Mouse (Mus musculus) frontal cortex, postnatal 36 days (tissue): ENCODE data around the gene Ppih.
A peak's percentile ranks its signal among the peaks of the same experiment; 100 is the strongest.

Experiments used
- DNase-seq, 2 experiments: peaks; one replicate each; pipeline ENCODE4 v3.0.0; 2022; ENCODE audit warnings: low spot score in 2 of 2

The Ppih gene

DNA sequence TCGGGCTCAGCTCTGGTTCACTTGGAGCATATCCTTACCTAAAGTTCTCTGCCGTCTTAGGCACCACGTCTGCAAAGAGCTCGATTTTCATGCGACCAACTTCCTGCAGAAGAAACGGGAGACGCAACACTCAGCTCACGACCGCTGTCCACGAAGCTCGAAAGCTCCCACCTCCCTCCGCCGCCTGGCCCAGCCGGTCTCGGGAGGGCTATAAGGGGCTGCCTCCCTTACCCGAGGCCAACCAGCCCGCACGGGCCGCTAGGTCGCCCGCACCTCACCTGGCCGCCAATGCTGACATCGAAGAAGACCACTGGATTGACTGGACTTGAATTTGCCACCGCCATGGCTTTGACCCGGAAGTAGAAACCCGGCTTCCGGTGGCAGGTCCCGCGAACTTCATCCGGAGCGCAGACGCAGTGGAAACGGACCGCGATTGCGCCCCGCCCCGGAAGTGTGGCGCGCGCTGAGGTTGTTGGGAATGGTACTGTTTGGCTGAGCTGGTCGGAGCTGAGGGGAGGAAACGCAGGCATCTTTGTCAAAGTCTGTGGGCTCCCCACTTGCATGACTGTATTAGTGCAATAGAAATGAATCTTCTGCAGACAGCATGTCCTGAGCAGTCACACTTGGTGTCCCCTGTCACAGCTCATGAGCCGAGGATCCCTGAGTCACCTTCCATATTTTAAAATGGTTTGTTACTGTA is at the start of gene Ppih:
Gene Ppih (minus strand): TSS at position 416 of the 700 bp plus-strand sequence.
- peak; percentile 96 for DNase-seq

DNA sequence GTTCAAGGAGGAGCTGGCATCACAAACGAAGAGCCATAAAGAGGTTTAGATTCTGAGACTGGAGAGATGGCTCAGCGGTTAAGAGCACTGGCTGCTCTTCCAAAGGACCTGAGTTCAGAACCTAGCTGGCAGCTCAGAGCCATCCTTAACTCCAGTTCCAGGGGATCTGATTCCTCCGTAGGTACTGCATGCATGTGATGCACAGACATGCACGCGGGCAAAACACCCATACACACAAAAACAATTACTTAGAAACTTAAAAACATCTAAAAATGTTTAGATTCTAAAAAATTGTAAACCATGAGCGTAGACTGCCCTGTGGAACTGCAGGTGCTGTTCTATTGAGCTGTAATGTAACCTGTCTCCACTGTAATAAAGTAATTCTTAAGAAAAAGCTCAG is 49.1 kb upstream of the Ppih start:
- DNase-seq: no peak

DNA sequence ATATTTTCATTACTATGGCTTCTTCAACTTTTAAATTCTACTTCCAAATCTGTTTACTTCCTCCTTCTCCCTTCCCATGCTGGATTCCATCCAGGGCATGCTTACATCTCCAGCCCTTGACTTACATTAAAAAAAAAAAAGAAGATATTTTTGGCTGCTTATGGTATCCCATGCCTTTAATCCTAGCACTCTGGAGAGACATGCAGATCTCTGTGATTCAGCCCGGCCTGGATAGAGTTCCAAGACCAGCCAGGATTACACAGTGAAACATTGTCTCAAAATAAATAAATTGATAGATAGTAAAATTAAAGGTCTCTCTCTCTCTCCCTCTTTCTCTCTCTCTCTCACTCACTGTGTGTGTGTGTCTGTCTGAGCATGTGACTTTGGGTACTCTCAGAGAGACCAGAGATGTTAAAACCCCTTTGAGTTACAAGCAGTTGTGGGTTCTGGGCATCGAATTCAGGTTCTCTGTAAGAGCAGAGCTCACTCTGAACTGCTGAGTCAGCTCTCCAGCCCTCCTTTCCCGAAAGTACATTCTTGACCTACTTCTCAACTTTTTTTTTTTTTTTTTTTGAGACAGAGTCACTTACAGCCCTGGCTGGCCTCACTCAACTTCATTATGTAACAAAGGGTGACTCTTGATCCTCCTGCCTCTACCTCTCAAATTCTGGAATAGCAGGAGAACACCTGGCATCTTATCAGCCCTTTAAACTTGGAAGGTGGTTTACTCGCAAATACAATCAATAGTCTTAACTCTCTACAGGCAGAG is 46.6 kb upstream of the Ppih start:
- no peak for DNase-seq

DNA sequence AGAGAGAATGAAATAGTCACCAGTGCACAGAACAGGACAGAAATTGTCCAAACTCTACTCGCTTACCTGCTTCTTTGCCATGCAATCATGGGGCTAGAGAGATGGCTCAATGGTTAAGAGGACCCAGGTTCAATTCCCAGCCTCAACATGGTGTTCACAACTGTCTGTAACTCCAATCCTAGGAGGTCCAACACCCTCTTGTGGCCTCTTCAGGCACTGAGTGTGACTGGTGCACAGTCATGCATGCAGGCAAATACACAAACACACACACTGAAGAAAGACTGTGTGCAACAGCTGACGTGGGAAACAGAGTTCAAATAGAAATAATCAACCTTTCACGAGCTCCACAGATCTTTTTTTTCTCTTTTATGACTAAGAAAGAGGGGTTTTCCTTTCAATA is 41.9 kb upstream of the Ppih start:
- DNase-seq: no peak

DNA sequence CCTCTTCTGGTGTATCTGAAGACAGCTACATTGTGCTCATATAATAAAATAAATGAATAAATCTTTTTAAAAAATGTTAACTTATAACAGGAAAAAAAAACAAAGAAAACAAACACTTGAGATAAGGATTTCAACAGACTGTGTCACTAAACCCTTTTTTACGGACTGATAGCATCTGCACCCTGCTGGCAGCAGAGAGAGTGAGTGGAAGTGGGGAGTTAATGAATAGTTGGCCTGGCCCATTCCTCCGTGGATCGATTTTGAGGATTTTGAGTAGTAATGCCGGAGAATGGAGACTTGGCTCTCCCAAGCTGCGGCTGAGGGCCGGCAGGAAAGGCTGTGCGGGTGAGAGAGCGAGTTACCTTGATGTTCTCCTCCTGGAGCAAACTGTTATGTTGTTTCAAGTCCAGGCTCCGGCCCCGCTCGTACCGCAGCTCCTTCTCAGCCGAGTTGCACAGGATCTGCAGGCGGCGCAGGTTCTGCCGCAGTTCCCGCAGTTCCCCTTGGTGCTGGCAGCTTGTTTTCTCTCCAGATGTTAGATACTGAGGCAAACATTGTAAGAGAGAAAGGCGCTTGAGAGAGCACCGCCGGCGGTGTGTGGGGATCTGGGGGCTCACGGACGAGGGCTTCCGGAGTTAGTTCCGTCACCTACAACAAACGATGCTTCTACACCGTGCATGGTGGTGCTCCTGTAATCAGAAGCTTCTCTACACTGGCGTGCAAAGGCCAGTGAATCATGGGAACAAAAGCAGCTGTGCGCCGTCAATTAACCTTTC is 39.0 kb upstream of the Ppih start:
- peak in 1 of 2 experiments; percentile 11 for DNase-seq

DNA sequence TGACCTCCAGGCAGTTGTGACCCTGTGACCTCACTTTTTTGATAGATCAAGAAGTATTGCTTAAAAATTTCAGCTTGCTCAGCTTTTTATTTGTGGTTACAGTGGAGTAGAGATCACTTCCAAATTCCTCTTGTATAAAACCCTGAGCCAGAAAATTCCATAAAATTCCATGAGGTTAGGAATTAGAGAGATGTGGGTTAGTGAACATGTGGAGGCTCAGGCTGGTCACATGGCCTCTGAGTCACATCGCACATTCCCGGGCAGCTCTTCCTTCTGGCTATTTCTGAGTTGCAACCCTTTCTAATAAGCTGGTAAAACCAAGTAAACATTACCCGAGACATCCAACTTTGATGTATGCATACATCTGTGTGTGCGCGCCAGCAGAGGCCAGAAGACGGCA is 25.2 kb upstream of the Ppih start:
- no peak for DNase-seq

DNA sequence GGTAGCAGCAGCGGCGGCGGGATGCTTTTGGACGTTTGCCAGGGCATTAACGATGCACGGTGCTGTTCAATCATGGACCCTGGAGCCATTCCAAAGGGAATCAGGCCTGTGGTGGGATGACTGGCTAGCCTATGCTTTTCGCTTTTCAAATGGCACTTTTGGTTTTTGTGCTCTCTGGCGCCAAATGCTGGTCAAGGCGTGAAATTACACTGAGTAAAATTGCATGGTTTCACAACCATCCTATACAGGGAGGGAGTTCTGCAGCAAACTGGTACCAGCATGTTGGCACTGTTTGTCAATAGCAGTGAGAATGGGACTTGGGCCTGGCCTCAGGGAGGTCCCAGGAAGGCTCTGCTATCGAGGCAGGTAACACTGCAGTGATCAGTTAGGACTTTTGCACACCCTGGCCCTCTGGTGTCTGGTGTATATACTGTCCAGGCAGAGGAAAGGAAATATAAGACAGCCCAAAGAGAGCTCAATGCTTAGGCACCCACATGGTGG is 18.6 kb upstream of the Ppih start:
- peak; percentile 30 to 32 for DNase-seq

DNA sequence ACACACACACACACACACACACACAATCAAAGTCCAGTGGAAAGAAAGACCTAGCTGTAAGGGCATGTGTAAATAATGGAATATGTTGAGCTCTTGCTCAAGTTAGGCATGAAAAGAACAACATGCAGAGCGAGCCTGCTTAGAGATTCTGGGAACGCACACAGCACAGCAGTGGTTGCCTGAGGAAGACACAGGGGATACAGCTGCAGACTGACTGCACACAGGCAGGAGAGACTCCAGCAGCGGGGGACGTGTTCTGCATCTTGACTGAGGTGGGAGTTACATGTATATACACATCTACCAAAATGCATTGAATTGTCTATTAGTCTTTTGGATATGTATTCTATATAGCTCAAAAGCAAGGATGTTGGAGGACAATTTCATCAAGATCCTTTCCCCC is 18.1 kb upstream of the Ppih start:
- peak; percentile 2 to 14 for DNase-seq

DNA sequence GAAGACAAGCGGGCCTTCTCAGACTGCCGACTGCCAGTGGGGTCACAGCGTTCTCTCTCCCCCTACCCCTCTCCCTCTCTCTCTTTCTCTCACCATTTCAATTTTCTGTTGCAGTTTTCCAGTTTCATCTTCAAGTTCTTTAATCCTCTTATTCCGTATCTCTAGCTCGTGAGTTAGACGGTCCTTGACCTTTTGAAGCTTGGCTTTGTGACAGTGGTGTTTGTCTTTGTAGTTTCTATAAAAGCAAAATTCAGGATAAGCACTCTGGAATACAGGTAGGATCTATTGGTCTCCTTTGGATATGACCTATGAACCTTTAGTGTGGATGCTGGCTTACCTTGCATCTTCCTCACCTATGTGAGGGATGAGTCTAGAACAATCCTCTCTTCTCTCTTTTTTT is 13.1 kb upstream of the Ppih start:
- no peak for DNase-seq

DNA sequence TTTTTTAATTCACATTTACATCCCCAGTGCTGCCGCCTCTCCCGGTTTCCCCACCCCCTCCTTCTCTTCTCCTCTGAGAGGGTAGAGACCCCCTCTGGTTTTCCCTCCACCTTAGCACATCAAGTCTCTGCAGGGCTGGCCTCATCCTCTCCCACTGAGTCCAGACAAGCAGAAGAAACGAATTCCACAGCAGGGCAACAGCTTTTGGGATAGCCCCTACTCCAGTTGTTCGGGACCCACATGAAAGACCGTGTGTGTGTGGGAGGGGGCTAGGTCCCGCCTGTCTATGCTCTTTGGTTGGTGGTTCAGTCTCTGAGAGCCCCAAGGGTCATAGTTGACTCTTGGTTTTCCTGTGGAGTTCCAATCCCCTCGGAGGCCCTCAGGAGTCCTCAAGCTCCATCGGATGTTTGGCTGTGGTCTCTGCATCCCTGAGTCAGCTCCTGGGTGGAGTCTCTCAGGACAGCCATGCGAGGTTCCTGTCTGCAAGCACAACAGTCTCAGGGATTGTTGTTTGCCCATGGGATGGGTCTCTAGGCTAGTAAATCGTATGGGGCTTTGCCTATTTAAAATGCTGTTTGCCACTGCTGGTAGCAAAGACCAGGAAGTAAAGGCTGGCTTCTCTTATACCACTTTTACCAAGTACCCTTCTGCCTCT is 677 bp upstream of the Ppih start:
- peak in 1 of 2 experiments; percentile 4 for DNase-seq

DNA sequence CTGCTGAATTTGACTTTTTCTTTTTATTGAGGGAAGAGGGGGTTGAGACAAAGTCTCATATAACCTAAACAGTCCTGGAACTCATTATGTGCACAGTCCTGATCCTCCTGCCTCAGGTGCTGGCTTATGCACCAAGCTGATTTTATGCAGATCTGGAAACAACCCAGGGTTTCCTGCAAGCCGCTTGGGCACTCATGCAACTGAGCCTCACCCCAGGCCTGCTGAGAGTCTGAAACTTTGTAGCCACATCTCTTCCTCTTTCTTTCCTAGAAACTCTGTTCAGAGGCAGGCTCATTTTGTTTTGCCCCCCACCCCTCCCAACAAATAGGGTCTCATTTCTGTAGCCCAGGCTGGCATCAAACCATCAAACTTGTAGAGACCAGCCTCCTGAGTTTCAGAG is 6.6 kb downstream of the Ppih start:
- DNase-seq: no peak

DNA sequence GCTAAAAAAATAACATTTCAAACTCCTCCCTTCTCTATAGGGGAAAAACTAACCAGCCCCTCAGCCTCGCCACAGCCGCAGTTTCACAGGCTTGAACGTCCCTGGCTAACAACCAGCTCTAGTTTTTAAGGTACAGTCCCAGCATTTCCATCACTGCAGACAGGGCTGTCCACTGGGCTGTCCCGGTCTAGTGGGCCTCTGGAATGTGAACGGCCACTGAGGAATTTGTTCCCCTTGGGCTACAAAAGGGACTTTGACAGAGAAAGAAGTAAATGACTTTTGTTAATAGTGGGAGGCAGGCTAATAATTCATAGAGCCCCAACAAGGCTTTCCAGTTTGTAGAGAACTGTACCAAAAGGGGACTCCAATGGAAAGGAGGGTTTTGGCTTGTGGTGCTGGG is 14.9 kb downstream of the Ppih start:
- no peak for DNase-seq

DNA sequence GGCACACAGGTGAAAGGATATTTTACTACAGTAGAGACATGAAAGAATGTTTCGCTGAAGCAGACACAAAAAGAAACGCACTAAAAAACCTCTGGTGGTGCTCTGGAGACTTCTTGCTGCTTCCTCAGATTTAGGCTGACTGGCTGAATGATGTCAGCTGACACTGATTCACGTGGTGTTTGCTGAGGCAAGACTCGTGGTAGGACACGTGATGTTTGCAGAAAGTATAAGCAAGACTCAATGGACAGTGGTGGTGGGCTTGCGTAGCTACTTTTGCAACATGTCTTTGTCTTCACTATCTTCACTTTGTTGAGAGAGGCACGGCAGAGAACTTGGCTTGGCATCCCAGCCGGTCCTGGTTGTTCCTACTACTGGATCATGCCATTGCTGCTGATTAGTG is 17.1 kb downstream of the Ppih start:
- DNase-seq: no peak

DNA sequence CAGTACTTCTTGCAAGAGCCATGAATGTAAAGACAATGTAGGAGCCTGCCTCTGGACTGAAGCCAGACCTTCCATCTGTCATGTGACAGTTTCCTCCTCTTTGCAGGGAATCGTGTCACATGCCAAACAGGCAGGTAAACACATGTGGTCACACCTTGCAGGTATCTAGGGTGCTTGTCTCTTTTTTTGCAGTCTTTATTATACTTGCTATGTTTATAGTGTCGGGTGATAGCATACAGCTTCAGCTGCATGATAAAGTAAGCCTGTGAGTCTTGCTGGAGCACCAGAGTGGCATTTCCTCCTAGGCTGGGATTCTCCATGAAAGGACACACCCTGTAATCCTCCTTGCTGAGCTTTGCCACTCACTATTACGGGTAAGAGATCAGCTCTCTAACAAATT is 18.6 kb downstream of the Ppih start:
- no peak for DNase-seq

DNA sequence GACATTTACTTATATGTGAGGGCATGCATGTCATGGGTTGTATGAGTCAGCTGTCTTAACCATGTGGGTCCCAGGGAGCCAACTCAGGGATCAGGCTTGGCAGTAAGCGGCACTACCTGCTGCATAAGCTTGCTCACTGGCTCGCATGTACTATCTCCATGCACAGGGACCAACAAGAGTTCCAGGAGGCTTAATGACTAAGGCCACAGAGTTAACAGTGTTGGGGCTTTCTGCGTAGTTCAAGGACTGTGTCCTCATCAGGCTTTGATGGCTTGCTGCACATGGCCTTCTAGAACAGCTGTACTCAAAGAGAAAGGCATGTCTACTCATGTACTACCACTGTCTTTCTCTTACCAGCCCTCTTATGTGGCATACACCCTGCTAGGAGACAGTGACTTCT is 19.6 kb downstream of the Ppih start:
- no peak for DNase-seq

DNA sequence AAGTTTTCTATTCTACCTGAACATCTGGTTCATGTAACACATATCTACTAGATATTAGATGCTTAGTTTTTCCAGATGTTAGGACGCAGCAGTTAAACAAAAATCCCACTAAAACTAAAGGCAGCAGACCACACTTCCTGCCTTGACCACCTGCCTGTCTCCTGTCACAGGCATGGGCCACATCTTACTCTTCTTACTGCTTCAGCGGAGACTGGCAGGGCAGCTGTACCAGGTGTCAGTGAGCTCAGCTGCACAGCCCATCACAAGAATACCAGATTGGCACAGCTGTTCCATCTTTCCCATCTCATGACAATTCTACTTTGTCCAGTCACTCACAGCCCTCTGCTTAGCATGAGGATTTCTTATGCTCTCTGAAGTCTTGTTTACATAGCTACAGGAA is 23.0 kb downstream of the Ppih start:
- DNase-seq: no peak

DNA sequence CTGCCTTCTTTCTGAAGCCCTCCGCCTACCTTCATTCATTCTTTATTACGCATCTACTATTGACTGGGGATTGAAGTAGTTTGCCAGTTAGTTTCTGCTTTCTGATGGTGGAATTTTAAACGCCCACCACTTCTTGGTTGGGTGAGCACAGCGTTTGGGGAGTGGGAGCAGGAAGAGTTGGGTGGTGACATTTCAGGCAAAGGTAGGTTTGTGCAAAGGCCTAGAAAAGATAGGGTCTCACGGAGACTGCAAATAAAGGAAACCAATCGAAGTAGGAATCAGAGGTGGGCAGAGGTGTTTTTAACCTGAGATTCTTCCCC is 25.3 kb downstream of the Ppih start:
- DNase-seq: peak in 1 of 2 experiments; percentile 4

DNA sequence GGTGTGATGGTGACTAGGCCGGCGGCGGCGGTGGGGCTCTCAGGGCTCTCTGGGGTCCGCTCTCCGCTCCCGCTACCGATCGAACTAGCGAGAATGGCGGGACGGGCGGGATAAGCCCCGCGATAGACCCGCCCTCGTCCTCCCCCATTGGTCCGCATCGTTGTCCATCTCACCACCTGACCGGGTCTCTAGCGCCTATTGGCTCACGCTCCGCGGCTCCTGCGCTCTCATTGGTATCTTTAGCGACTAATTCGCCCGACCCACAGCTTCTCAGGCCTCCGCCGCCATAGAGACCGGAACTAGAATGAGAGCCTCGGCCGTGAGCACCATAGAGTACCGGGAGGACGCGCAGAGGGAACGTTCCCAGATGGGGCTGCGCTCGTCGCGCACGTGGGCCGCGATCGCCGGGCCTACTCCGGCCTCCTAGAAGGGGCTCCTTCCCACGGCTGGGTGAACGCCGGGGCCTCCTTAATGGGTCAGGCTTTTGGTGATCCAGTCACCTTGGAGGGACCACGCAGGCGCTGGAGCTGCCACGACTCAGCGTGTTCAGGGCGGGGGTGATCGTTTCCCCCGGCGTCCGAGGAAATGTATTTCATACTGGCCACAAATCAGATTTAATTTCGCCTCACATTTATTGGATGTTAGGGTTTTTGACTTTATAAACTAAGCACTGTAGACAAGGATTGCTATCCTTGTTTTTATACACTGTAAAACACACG is 25.8 kb downstream of the Ppih start, which contains the start of gene Ybx1:
Gene Ybx1 (minus strand): TSS at position 190 of the 719 bp plus-strand sequence.
- DNase-seq: peak; percentile 100

DNA sequence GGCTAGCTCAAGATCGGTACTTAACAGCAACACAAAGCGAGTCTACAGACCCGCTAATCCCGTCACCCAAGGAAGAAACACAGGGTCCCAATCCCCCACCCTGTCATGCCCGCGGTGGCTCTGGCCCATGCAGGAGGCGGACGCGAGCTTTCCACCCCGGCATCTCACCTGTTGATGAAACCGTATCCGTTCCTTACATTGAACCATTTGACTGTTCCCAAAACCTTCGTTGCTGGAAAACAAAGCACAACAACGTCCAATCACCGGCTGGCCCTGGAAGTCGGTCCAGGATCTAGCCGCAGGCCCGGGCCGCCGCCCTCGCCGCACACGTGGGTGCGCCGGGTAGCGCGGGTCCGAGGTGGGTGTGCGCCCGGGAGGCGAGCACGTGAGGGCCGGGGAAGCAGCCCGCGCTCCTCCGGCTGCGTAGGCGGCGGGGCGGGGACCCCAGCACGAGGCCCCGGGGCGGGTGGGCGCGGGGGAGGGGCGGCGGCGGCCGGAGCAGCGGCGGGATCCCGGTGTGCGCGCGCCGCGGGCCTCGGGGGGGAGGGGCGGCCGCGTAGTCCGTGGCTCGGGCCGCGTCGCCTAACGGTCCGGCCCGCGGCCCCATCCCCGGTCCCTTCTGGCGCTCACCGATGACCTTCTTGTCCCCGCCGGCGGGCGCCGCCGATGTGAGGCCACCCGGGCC is 26.6 kb downstream of the Ppih start:
- peak; percentile 17 to 22 for DNase-seq

DNA sequence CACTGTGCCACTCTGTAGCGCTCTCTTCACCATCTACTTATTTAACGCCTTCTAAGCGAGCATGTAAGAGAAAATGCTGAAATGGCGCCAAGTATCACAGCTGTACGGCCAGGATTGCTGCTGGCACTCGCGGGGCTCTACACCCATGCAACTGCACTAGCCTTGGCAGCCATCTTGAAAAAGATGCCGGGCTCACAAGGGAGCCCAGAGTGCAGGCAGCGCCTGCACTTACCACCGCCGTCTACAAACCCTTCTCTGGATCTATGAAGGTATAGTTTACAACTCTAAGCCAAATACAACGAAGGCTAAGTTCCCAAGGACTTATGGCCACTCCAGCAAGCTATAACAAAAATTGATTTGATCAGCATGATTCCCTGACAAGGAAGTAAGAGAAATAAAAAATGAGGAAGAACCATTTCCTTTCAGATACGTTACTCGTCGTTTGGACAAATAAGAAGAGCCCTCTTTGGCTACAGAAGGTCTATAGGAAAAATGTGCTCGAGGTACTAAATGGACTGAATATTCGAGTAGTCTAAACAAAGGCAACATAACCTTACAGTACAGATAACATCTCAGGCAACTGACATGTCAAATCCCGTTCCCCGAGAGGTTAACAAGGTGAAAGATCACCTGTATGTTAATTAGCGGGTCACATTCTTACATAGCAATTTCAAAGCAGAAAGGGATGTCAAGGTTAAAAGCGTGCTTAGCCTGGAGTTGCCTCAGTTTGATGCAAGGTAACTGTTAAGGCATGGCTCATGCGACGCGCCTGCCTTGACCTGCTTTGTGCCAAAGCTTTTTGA is 27.4 kb downstream of the Ppih start:
- peak; percentile 61 to 68 for DNase-seq
